Mouse (Mus musculus): ENCODE results near the gene Rps6ka5.

The Rps6ka5 gene

GRCm38 (mm10) chr12:100726651-100727050 is at the start of gene Rps6ka5:
Rps6ka5 (minus strand) TSS chr12:100726983.
- no peak for DNase-seq (ENCODE audit: low read depth)

- DNase-seq (ENCODE audit: low read depth): no peak
Observed at GRCm38 (mm10) chr12:100775911-100776581, 49.3 kb upstream of the Rps6ka5 start.

DNA sequence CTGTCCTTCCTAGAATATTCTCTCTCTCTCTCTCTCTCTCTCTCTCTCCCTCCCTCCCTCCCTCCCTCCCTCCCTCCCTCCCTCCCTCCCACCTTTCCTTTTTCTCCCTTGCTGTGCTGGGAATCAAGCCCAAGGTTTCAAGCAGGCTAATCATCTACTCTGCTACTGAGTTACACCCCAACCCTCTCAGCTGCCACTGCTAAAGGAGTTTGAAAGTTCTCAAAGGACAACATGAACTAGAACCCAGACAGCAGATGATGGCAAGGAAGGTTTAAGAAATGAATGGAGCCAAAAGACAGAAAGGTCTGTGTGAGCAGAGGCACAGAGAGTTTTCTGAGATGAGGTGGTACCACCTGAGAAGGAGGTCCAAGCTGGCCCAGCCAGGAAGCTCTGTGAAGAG is 48.5 kb upstream of the Rps6ka5 start:
- no peak for DNase-seq (ENCODE audit: low read depth)

DNA sequence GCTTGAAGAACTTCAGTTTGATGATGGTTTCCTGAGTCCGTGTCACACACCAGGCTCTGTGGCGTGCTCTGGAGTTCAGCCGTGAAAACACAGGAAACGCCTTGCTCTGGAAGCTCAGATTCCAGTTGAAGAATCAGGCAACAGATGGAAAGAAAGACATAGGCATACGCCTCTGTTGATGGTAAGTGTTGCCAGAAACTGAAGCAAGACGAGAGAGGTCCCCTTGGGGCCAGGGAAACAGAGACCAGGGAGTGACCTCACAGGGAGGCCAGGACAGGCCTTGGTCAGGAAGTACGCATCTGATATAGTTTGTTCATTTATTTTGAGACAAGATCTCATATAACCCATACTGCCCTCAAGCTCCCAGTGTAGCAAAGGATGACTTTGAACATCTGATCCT is 48.0 kb upstream of the Rps6ka5 start:
- DNase-seq (ENCODE audit: low read depth): no peak

- DNase-seq (ENCODE audit: low read depth): no peak
Observed at GRCm38 (mm10) chr12:100772230-100772984, 45.6 kb upstream of the Rps6ka5 start.

- no peak for DNase-seq (ENCODE audit: low read depth)
Observed at GRCm38 (mm10) chr12:100770765-100771164, 44.0 kb upstream of the Rps6ka5 start.

GRCm38 (mm10) chr12:100769871-100770270 is 43.1 kb upstream of the Rps6ka5 start:
- DNase-seq (ENCODE audit: low read depth): no peak

DNA sequence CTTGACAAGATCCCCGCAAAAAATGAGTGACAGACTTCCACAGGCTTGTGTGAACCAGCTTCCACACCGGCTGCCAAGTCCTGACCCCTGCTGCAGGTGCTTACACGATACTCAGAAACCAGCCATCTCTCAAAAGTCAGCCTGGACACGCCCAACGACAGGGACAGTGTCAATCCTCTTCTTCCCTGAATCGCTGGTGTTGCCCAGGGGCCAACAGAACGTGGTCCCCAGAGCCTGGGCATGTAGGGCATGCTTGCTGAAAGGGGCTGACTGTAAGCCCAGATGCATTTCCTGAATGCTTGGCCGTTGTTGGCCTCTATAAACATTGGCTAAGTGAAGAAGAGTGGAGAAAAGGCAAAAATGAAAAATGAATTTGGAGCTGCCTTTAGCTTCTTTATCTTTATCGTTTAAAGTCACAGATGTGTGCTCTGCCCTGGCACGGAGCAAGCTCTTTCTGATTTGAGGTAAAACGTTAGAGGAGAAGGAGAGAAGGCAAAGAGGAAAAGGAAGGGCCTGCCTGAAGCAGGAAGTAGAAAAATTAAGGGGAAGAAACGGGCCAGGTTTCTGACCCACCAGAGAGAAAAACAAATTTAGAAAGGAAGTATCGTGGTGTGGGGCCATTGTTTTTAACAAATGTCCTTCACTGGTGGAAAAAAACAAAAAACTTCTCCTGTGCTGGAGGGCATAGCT is 37.7 kb upstream of the Rps6ka5 start:
- DNase-seq (ENCODE audit: low read depth): no peak

- no peak for DNase-seq (ENCODE audit: low read depth)
Observed at GRCm38 (mm10) chr12:100762663-100763425, 36.1 kb upstream of the Rps6ka5 start.

- DNase-seq (ENCODE audit: low read depth): no peak
Observed at GRCm38 (mm10) chr12:100757427-100757826, 30.6 kb upstream of the Rps6ka5 start.

DNA sequence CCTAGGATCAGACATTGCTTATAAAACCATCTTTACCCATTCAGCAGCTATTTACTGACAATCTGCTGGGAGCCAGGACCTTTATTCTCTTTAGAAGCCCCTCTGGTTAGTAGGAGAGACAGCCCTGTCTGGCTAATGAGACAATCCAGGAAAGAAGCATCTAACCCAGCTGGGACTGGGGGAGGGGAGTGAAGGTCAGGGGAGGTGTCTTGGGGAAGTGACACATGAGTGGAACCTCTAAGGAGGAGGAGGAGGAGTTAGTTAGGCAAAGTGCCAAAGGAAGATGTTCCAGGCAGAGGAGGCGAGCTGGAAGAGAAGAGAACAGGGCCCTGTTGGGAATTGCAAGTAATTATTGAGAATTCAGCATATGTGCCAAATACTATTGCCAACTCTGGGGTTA is 26.9 kb upstream of the Rps6ka5 start:
- no peak for DNase-seq (ENCODE audit: low read depth)

GRCm38 (mm10) chr12:100752977-100753376 is 26.2 kb upstream of the Rps6ka5 start:
- DNase-seq (ENCODE audit: low read depth): no peak

DNA sequence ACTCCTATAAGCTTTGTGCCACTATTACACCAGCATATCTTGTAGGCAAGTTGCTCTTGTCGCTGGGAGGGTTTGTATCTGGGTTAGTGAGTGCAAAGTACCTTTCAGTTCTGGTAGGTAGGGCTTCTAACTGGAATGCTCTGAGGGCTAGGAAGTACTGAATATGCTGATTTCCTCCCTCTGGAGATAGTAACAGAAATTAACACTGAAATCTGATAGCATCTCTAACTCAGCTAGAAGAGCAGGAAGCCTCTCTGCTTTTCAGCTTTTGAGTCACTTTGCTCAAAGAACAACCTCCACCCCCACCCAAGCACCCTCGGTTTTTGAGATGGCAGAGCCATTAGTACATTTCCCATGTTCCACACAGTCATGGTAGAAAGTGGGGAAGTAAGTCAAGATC is 15.7 kb upstream of the Rps6ka5 start:
- no peak for DNase-seq (ENCODE audit: low read depth)

DNA sequence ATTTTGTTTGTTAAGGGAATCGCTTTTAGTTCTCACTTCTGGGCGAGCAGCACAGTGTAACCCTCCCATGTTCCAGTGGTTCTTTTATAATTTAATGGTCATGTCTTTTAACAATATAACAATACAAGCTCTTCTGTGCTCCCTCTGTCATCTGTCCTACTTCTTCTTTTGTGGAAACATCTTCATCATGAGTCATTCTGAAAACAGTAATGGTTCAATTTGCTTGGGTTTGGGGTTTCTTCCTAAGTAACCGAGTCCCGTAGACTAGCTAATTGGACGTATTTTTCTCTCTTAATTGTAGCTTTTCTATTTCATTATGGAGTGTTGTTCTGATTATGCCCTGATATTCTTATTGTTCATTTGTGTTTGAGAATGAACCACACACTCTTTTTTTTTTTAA is 13.5 kb upstream of the Rps6ka5 start:
- DNase-seq (ENCODE audit: low read depth): no peak

- DNase-seq (ENCODE audit: low read depth): no peak
Observed at GRCm38 (mm10) chr12:100739011-100739570, 12.3 kb upstream of the Rps6ka5 start.

DNA sequence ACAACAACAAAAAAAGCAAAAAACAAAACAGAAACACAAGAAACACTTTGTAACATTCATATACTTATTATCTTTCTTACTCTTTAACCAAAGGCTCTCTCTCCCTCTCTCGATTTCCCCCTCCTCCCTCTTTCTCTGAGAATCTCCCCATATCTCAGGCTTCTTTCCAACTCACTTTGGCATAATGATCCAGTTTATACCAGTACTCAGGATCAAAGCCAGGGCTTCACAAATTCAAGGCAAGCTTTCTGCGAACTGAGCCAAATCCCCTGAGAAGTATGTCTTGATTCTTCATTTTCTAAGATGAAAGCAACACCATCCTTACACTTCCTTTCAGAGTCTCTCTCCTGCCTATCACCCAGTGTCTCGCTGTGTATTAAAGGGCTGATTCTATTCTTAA is 11.7 kb upstream of the Rps6ka5 start:
- no peak for DNase-seq (ENCODE audit: low read depth)

- DNase-seq (ENCODE audit: low read depth): no peak
Observed at GRCm38 (mm10) chr12:100735581-100735980, 8.8 kb upstream of the Rps6ka5 start.

- DNase-seq (ENCODE audit: low read depth): no peak
Observed at GRCm38 (mm10) chr12:100735156-100735555, 8.4 kb upstream of the Rps6ka5 start.

- no peak for DNase-seq (ENCODE audit: low read depth)
Observed at GRCm38 (mm10) chr12:100728646-100729485, 2.1 kb upstream of the Rps6ka5 start.

- DNase-seq (ENCODE audit: low read depth): no peak
Observed at GRCm38 (mm10) chr12:100727891-100728290, 1.1 kb upstream of the Rps6ka5 start.

GRCm38 (mm10) chr12:100725458-100725786 is 1.4 kb downstream of the Rps6ka5 start:
- no peak for DNase-seq (ENCODE audit: low read depth)
